In the genomic region with DNA sequence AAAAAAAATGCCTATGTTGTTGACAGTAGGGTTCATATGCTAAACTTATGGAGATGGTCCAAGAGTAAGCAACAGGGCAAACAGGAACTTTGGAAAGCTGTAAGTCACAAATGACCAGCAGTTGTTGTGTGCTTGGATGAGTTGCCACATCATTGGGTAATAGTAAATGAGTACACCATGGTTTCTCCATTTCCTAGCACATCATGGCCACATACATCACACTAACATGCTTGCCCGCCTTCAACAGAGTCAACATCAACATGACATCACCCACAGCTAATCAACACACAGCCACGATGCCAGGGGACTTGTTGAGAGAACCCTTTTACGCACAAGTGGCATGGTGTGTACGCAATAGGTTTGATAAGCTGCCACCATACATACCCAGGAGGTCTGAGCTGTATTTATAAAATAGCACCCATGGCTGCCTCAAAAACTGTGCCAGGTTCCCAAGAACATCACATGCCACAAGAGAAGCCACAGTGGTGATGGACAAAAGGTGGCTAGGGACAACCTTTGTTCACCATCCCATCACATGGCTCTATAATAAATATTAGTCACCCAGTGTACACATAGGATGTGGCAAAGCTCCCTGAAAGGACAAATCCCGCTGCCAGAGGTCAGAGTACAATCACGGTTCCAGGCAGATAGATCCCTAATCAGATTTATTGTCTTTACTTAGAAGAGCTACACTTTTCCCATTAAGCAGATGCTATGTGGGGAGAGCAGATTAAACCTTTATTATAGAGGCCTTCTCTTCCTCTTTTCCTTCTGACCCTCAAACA, we compare ENCODE assay signal across 21 mouse cellular contexts.
DNase-seq lines count a peak whose midpoint lies in the region; ATAC-seq and TF ChIP-seq lines count a peak whose summit lies in the region.
"Had no signal": no experiment of that assay in that cellular context is flagged by ENCODE, and none has a peak within 500 bp of the region (broad histone marks: within the 10 kb centered on the region; RNA-seq: fewer than 3 reads in every experiment).

No protein-coding gene starts in this region.

- no peak overlapping the region for H3K27ac ChIP-seq in lung, postnatal 0 days (ENCODE audit: low read length)
- no peak overlapping the region for H3K27ac ChIP-seq in liver, embryonic 11.5 days (ENCODE audit: low read depth, low read length)
- no peak overlapping the region for H3K27ac ChIP-seq in liver, embryonic 15.5 days (replicated peaks)
- no peak overlapping the region for H3K27ac ChIP-seq in stomach, postnatal 0 days (replicated peaks)
- H3K27ac ChIP-seq in midbrain, embryonic 16.5 days (ENCODE audit: low read length) = no peak overlapping the region
- H3K27ac ChIP-seq: embryonic facial prominence, embryonic 13.5 days; forebrain, embryonic 12.5 days; heart, adult 2 months; heart, embryonic 15.5 days; hindbrain, embryonic 13.5 days had no signal

- no peak overlapping the region for H3K4me2 ChIP-seq in lung, postnatal 0 days (replicated peaks; ENCODE audit: low read depth, low read length)
- H3K4me2 ChIP-seq in liver, embryonic 11.5 days = no peak overlapping the region
- H3K4me2 ChIP-seq in liver, embryonic 15.5 days = no peak overlapping the region
- H3K4me2 ChIP-seq in stomach, postnatal 0 days (replicated peaks; ENCODE audit: low read depth) = no peak overlapping the region
- H3K4me2 ChIP-seq in midbrain, embryonic 16.5 days (ENCODE audit: low read length) = no peak overlapping the region
- H3K4me2 ChIP-seq: embryonic facial prominence, embryonic 13.5 days; forebrain, embryonic 12.5 days; heart, embryonic 11.5 days; heart, embryonic 15.5 days; hindbrain, embryonic 13.5 days had no signal

- 61% methylated on average over 6 of the region's 6 CpGs for WGBS in lung, postnatal 0 days
- 76% methylated on average over 6 of the region's 6 CpGs for WGBS in liver, embryonic 11.5 days
- 62% methylated on average over 6 of the region's 6 CpGs for WGBS in liver, embryonic 15.5 days (ENCODE audit: insufficient replicate concordance)
- 61% methylated on average over 6 of the region's 6 CpGs for WGBS in stomach, postnatal 0 days
- 87% methylated on average over 6 of the region's 6 CpGs for WGBS in midbrain, embryonic 16.5 days

- peak; percentile 5 for DNase-seq in lung, postnatal 0 days (ENCODE audit: low spot score)
- no peak for DNase-seq in lung, postnatal 14 days
- no peak for DNase-seq in liver, embryonic 11.5 days (ENCODE audit: low spot score)
- peak; percentile 20 for DNase-seq in stomach, postnatal 0 days (ENCODE audit: low spot score)
- no peak for DNase-seq in adipocyte (ENCODE audit: low spot score)
- DNase-seq: adrenal gland, postnatal 10 days; cerebellum, adult 11 months; cerebellum, adult 8-10 months; cerebellum, postnatal 14 days; gastrocnemius, postnatal 10 days; heart, adult 2 months; heart, postnatal 14 days had no signal

- no peaks in the 10 kb centered on the region for H3K36me3 ChIP-seq in lung, postnatal 0 days (ENCODE audit: insufficient read depth, low read length)
- no peaks in the 10 kb centered on the region for H3K36me3 ChIP-seq in liver, embryonic 11.5 days (ENCODE audit: control insufficient read depth, insufficient read depth, low read length)
- no peaks in the 10 kb centered on the region for H3K36me3 ChIP-seq in liver, embryonic 15.5 days (replicated peaks)
- no peaks in the 10 kb centered on the region for H3K36me3 ChIP-seq in stomach, postnatal 0 days (ENCODE audit: control insufficient read depth, insufficient read depth, low read length)
- H3K36me3 ChIP-seq in midbrain, embryonic 16.5 days (ENCODE audit: control insufficient read depth, insufficient read depth, low read length) = no peaks in the 10 kb centered on the region
- H3K36me3 ChIP-seq: embryonic facial prominence, embryonic 13.5 days; forebrain, embryonic 12.5 days; heart, embryonic 15.5 days; hindbrain, embryonic 13.5 days had no signal

- H3K4me3 ChIP-seq in lung, postnatal 0 days (ENCODE audit: low read depth, low read length) = no peak overlapping the region
- H3K4me3 ChIP-seq in liver, embryonic 11.5 days (ENCODE audit: low read depth, low read length) = no peak overlapping the region
- no peak overlapping the region for H3K4me3 ChIP-seq in liver, embryonic 15.5 days (replicated peaks)
- H3K4me3 ChIP-seq in stomach, postnatal 0 days (ENCODE audit: low read depth, low read length) = no peak overlapping the region
- no peak overlapping the region for H3K4me3 ChIP-seq in midbrain, embryonic 16.5 days (ENCODE audit: low read depth, low read length)
- H3K4me3 ChIP-seq: embryonic facial prominence, embryonic 13.5 days; forebrain, embryonic 12.5 days; heart, adult 2 months; heart, embryonic 15.5 days; hindbrain, embryonic 13.5 days had no signal

- H3K9me3 ChIP-seq in lung, postnatal 0 days (ENCODE audit: low read length) = no peaks in the 10 kb centered on the region
- no peaks in the 10 kb centered on the region for H3K9me3 ChIP-seq in liver, embryonic 11.5 days (ENCODE audit: control insufficient read depth, low read length)
- no peaks in the 10 kb centered on the region for H3K9me3 ChIP-seq in liver, embryonic 15.5 days (replicated peaks)
- no peaks in the 10 kb centered on the region for H3K9me3 ChIP-seq in stomach, postnatal 0 days (ENCODE audit: control insufficient read depth, low read length)
- peaks cover 3% of the 10 kb centered on the region; the same call in 1 of the 2 replicates for H3K9me3 ChIP-seq in midbrain, embryonic 16.5 days (replicated peaks; ENCODE audit: control insufficient read depth, low read length, poor library complexity, severe bottlenecking)
- H3K9me3 ChIP-seq: embryonic facial prominence, embryonic 13.5 days; forebrain, embryonic 12.5 days; heart, embryonic 15.5 days; hindbrain, embryonic 13.5 days had no signal

- peak; percentile 38 for ATAC-seq in lung, postnatal 0 days
- ATAC-seq in liver, embryonic 11.5 days (replicated peaks; ENCODE audit: low FRiP score) = peak; percentile 45; the same call in 1 of the 2 replicates
- peak; percentile 74 for ATAC-seq in liver, embryonic 15.5 days (ENCODE audit: insufficient read depth)
- peak; percentile 94 for ATAC-seq in stomach, postnatal 0 days (ENCODE audit: low FRiP score, low TSS enrichment)
- no peak for ATAC-seq in midbrain, embryonic 16.5 days
- no peak for ATAC-seq in activated CD4-positive, CD25-positive, alpha-beta regulatory T cell, adult 4 months
- ATAC-seq: forebrain, embryonic 16.5 days had no signal

- no peaks in the 10 kb centered on the region for H3K4me1 ChIP-seq in lung, postnatal 0 days (ENCODE audit: insufficient read depth, low read depth, low read length)
- no peaks in the 10 kb centered on the region for H3K4me1 ChIP-seq in liver, embryonic 11.5 days (replicated peaks; ENCODE audit: control insufficient read depth, insufficient read depth, low read length)
- H3K4me1 ChIP-seq in liver, embryonic 15.5 days (replicated peaks) = no peaks in the 10 kb centered on the region
- no peaks in the 10 kb centered on the region for H3K4me1 ChIP-seq in stomach, postnatal 0 days (replicated peaks; ENCODE audit: control insufficient read depth, insufficient read depth)
- no peaks in the 10 kb centered on the region for H3K4me1 ChIP-seq in midbrain, embryonic 16.5 days (ENCODE audit: control insufficient read depth, insufficient read depth, low read length)
- H3K4me1 ChIP-seq: forebrain, embryonic 12.5 days; heart, embryonic 15.5 days; hindbrain, embryonic 13.5 days had no signal

- H3K9ac ChIP-seq in lung, postnatal 0 days (replicated peaks; ENCODE audit: low read depth) = no peak overlapping the region
- no peak overlapping the region for H3K9ac ChIP-seq in liver, embryonic 11.5 days (ENCODE audit: low read depth, low read length)
- H3K9ac ChIP-seq in liver, embryonic 15.5 days = no peak overlapping the region
- H3K9ac ChIP-seq in stomach, postnatal 0 days (ENCODE audit: low read length) = no peak overlapping the region
- H3K9ac ChIP-seq in midbrain, embryonic 16.5 days (ENCODE audit: low read depth, low read length) = no peak overlapping the region
- H3K9ac ChIP-seq: embryonic facial prominence, embryonic 13.5 days; forebrain, embryonic 12.5 days; heart, embryonic 15.5 days; hindbrain, embryonic 13.5 days had no signal

- TF ChIP-seq CTCF in lung, postnatal 0 days (IDR thresholded peaks at IDR 0.05) = no peak
- TF ChIP-seq CTCF in stomach, postnatal 0 days (IDR thresholded peaks at IDR 0.05; ENCODE audit: low read depth) = no peak

- no peaks in the 10 kb centered on the region for H3K27me3 ChIP-seq in lung, postnatal 0 days (replicated peaks; ENCODE audit: insufficient read depth, low read length)
- H3K27me3 ChIP-seq in liver, embryonic 11.5 days (replicated peaks; ENCODE audit: control insufficient read depth, insufficient read depth, low read length) = no peaks in the 10 kb centered on the region
- no peaks in the 10 kb centered on the region for H3K27me3 ChIP-seq in liver, embryonic 15.5 days
- H3K27me3 ChIP-seq in stomach, postnatal 0 days (ENCODE audit: control insufficient read depth, insufficient read depth, low read length) = no peaks in the 10 kb centered on the region
- H3K27me3 ChIP-seq in midbrain, embryonic 16.5 days (ENCODE audit: control insufficient read depth, insufficient read depth, low read depth, low read length) = no peaks in the 10 kb centered on the region
- H3K27me3 ChIP-seq: embryonic facial prominence, embryonic 13.5 days; forebrain, embryonic 12.5 days; heart, embryonic 15.5 days; hindbrain, embryonic 13.5 days had no signal

- no peak for TF ChIP-seq EP300 in lung, postnatal 0 days (IDR thresholded peaks at IDR 0.05)
- TF ChIP-seq EP300 in stomach, postnatal 0 days (optimal IDR thresholded peaks at IDR 0.05) = no peak

Comparison
In these comparisons a context has a peak if more than half of its experiments do, and no peak if none do; other contexts are left out.
1. DNase-seq: peak in lung, postnatal 0 days (single experiment) and stomach, postnatal 0 days (single experiment); none in lung, postnatal 14 days (single experiment), liver, embryonic 11.5 days (single experiment) and adipocyte (single experiment).
2. ATAC-seq: peak in lung, postnatal 0 days (single experiment), liver, embryonic 11.5 days (single experiment), liver, embryonic 15.5 days (single experiment) and stomach, postnatal 0 days (single experiment); none in midbrain, embryonic 16.5 days (single experiment) and activated CD4-positive, CD25-positive, alpha-beta regulatory T cell, adult 4 months (single experiment).